Mouse (Mus musculus) gastrocnemius, postnatal 36 days (tissue): ENCODE data around the gene Axin1. TPM values are rescaled to one million over a fixed set of nuclear protein-coding genes. Genes with fewer than 3 reads are reported as not detected.
A peak's percentile ranks its signal among the peaks of the same experiment; 100 is the strongest.

Source experiments
- DNase-seq, 2 experiments: peaks; one replicate each; pipeline ENCODE4 v3.0.0; 2022
- intact Hi-C: fragments of 180-260 bp; cut with DNase I; formaldehyde crosslinking; loops from one replicate; pipeline ENCODE4 v1.15.1; 2025
- total RNA-seq, 2 experiments: library from RNA; stranded (reverse); gene quantifications; 2 replicates each; pipeline ENCODE4 v1.2.3; 2021

Axin1 gene
- total RNA-seq, 2 experiments from 2014 or later: 13.0 to 14.7 TPM

GRCm38 (mm10) chr17:26116503-26117258, 21.8 kb upstream of the Axin1 start:
- DNase-seq: no peak
- intact Hi-C loops: no loop called here

GRCm38 (mm10) chr17:26119766-26120710, 18.4 kb upstream of the Axin1 start:
- peak in 1 of 2 experiments; percentile 31 for DNase-seq
- intact Hi-C loops: loop anchor here (5.0 kb wide), 1 partner anchor 122 kb away; the partner anchor contains the start of gene Fam234a

GRCm38 (mm10) chr17:26122431-26123140, 15.9 kb upstream of the Axin1 start:
- DNase-seq: no peak
- intact Hi-C loops: loop anchor here (5.0 kb wide), 1 partner anchor 120 kb away; the partner anchor contains the start of gene Fam234a

DNA sequence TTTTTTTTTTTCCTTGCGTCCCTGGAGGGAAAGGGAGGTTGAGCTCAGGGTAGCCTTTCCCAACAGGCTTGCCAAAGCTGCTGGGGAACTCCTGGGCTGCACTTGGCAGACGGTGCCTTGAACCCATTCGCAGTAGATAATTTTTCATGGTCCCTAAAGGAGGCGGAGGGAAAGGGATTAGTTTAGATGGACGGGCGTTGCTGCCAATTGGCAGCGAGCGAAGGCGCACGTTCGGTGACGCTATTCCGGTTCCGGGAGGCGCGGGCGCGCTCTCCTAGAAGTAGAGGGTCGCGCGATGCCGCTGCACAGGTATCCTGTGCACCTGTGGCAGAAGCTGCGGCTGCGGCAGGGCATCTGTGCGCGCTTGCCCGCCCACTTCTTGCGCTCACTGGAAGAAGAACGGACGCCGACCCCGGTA, 15.2 kb upstream of the Axin1 start, which contains the start of gene Mrpl28:
Gene Mrpl28 (plus strand): TSS at position 234 of the 418 bp plus-strand sequence.
- DNase-seq: peak; percentile 81 to 90
- intact Hi-C loops: loop anchor here (5.0 kb wide), 1 partner anchor 119 kb away; the partner anchor contains the start of gene Fam234a

GRCm38 (mm10) chr17:26124560-26124959, 13.9 kb upstream of the Axin1 start:
- intact Hi-C loops: loop anchor here (5.0 kb wide), 1 partner anchor 118 kb away; the partner anchor contains the start of gene Fam234a

GRCm38 (mm10) chr17:26125226-26125625, 13.3 kb upstream of the Axin1 start:
- intact Hi-C loops: no loop called here
- DNase-seq: no peak

More at GRCm38 (mm10) chr17:26124560-26124959, 13.9 kb upstream of the Axin1 start:
- DNase-seq: no peak

DNA sequence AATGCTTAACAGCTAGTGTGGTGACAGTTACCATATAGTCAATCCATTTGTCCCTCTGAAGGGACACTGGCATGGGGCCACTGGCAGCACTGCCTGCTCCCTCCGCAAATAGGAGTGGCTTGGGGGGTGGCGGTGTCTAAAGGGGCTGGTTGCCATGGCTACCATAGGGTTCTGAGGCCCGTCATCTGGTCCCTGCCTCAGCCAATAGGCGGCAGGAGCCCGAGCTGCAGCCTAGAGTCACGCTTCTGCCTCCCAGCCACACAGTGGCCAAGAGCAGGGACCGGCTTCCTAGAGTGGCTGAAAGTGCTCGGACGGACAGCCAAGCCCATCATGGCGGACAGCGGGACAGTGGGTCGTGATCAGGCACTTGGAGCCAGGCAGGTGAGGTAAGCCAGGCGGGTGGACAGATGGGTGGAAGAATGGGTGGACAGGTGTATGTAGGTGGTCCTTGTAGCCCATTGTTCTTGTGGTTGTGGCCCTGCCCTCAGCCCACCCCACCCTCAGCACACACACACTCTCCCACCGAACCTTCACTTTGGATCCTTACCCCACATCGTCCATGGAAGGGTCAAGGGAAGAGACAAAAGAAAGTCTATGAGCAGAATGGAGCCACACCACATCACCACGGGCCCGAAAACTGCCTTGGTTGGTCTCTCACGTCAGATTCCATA, 7.3 kb upstream of the Axin1 start:
- intact Hi-C loops: no loop called here
- no peak for DNase-seq

DNA sequence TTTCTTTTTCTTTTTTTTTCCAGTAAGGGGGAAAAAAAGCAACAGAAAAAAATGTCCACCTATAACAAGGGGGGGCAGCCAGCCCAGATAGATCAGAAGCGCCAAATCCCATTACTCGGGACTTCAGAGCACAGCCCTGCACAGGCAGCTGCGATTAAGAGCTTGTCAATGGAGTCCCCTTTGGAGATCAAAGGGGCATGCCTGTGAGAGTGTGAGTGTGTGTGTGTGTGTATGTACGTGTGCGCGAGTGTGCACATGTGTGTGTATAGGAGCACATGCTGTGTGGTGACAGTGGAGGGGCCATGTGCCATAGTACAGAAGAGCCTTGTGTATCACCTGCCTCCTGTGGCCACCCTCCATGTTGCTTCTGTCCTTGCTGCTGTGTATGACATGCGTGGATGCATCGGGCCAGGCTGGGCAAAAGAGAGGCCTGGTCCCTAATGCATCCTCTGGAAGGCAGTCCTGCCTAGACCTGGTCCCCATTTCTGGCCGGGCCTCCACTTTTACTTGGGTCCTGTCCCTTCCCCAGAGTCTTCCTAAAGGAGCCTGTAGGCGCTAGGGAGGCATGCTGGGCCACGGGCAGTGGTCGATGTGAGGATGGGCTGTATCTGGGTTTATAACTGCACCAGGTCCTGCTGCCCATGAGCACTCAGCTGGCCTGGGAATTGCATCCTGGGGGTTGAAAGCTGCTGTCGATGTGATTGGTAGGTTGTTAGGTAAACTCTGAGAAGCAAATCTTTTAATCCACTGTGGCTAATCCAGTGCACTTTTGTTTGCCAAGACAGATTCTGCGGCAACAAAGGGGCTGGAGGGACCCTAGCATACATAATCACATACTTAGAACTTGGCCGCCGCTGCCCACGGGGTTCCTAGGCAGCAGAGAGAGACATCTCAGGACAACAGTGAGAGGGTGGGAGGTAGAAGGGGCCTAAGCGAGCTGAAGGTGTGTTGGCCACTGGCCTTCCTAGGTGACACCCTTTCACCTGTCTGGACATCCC, 6.3 kb upstream of the Axin1 start:
- intact Hi-C loops: no loop called here
- no peak for DNase-seq

DNA sequence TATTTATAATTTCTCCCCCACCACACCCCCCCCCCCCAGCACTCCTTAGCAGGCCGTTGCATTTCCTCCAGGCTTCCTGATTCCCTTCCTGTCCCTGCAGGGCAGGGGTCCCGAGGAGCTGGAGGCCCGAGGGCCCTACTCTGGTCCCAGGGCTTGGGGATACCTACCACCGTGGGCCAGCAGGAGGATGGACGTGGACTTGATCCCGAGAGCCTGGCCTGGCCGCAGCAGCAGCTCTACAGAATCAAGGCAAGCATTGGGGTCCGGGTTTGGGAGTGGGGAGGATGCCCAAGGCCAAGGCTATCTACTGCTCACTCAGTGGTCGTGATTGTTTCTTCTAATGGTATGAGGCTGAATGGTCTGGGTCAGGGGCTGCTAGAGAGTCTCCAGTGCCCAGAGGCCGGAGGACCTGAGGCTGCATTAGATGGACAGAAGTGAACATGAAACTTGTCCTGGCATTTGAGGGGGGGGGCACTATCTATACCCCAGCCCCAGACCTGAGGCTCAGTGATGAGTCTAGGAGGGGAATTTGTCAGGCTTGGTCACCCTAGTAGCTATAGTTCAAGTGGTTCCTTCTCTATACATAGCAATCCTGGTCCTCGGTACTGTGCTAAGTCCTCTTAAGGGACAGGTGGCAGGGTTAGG, 1.3 kb upstream of the Axin1 start:
- intact Hi-C loops: loop anchor here (5.0 kb wide), 1 partner anchor 115 kb away; the partner anchor contains the start of gene Luc7l
- DNase-seq: no peak

- intact Hi-C loops: loop anchor here (5.0 kb wide), 1 partner anchor 115 kb away; the partner anchor contains the start of gene Luc7l
- DNase-seq: no peak
These were observed 747 bp upstream of the Axin1 start for GRCm38 (mm10) chr17:26137751-26138130.

DNA sequence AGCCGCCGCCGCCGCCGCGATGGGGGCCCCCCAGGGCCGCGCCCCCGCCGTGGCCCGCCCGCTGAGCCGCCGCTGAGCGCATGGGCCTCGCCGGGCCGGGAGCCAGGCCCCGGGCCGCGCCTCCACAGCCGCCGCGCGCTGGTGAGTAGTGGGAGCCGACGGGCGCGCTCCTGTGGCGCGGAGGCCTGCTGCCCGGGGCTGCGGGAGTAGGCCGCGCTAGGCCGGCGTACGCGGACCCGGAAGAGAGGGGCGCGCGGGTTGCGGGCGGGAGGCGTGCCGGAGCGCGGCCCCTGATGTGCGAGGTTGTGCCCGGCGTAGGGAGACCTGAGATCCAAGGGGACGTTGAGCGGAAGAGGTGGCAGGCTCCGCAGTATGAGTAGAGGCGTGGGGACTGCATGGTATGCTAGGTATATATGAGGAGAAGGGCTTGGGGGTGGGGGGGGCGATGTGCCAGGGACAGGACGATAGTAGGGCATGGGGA, 453 bp downstream of the Axin1 start:
- intact Hi-C loops: loop anchor here (5.0 kb wide), 1 partner anchor 113 kb away; the partner anchor contains the start of gene Luc7l
- DNase-seq: peak in 1 of 2 experiments; percentile 46

DNA sequence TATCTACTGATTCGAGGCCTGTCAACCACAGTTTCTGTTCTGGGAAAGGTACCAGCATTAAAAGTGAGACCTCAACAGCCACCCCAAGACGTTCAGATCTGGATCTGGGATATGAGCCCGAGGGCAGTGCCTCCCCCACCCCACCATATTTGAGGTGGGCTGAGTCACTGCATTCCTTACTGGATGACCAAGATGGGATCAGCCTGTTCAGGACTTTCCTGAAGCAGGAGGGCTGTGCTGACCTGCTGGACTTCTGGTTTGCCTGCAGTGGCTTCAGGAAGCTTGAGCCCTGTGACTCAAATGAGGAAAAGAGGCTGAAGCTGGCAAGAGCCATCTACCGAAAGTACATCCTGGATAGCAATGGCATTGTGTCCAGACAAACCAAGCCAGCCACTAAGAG, 4.3 kb downstream of the Axin1 start:
- intact Hi-C loops: no loop called here
- no peak for DNase-seq

- DNase-seq: no peak
- intact Hi-C loops: no loop called here
These were observed 4.9 kb downstream of the Axin1 start for GRCm38 (mm10) chr17:26143386-26143785.

- no peak for DNase-seq
- intact Hi-C loops: no loop called here
These were observed 10.6 kb downstream of the Axin1 start for GRCm38 (mm10) chr17:26149056-26149455.

GRCm38 (mm10) chr17:26151886-26152630, 13.6 kb downstream of the Axin1 start:
- no peak for DNase-seq

GRCm38 (mm10) chr17:26162736-26163135, 24.2 kb downstream of the Axin1 start:
- intact Hi-C loops: no loop called here
- no peak for DNase-seq

More at GRCm38 (mm10) chr17:26151886-26152630, 13.6 kb downstream of the Axin1 start:
- intact Hi-C loops: no loop called here

GRCm38 (mm10) chr17:26168039-26168438, 29.6 kb downstream of the Axin1 start:
- intact Hi-C loops: no loop called here
- no peak for DNase-seq
